In the genomic region with DNA sequence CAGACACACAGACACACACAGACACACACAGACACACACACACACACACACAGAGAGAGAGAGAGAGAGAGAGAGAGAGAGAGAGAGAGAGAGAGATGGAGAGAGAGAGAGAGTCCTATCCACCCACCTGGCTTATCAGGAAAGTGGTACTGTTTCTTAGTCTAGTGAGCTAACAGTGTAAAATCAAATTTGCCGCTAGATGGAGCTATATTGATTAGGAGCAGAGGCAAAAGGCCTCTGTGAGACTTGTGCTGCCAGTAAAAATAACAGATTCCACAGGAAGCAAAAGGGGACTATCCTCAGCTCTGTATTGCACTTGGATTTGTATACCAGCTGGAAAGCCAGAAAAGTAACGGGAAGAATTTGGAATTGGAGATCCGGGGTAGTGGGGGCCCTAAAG, we compare ENCODE assay signal across 9 mouse cellular contexts.
DNase-seq lines count a peak whose midpoint lies in the region; ATAC-seq and TF ChIP-seq lines count a peak whose summit lies in the region.
"Had no signal": no experiment of that assay in that cellular context is flagged by ENCODE, and none has a peak within 500 bp of the region (broad histone marks: within the 10 kb centered on the region; RNA-seq: fewer than 3 reads in every experiment).

No protein-coding gene starts in this region.

- no peaks in the 10 kb centered on the region for H3K4me1 ChIP-seq in kidney, adult 2 months (ENCODE audit: control insufficient read depth, insufficient read depth, low read length)
- H3K4me1 ChIP-seq in CH12.LX (ENCODE audit: control insufficient read depth in 1 of 2, insufficient read depth in 2 of 2), result no peaks in the 10 kb centered on the region
- H3K4me1 ChIP-seq: embryonic facial prominence, embryonic 13.5 days; neural tube, embryonic 12.5 days had no signal

- TF ChIP-seq POLR2A in kidney, adult 2 months (IDR thresholded peaks at IDR 0.05; ENCODE audit: low read depth, low read length), result no peak
- no peak for TF ChIP-seq POLR2A in CH12.LX (IDR thresholded peaks at IDR 0.05; ENCODE audit: low read depth, low read length)

- in situ Hi-C loops in CH12.LX (cut with MboI; ENCODE audit: low pct_ligation_motif_present, low pct_unique_long_range_greater_than_20kb, low sequenced_read_pairs), result no loop called here

- no peak overlapping the region for H3K4me3 ChIP-seq in kidney, adult 2 months (ENCODE audit: insufficient read depth, low read depth, low read length)
- no peak overlapping the region for H3K4me3 ChIP-seq in CH12.LX (replicated peaks in 1 of 3; ENCODE audit: low read depth in 2 of 3, low read length in 2 of 3, poor library complexity in 1 of 3)
- H3K4me3 ChIP-seq: embryonic facial prominence, embryonic 13.5 days; neural tube, embryonic 12.5 days had no signal

- no peaks in the 10 kb centered on the region for H3K9me3 ChIP-seq in CH12.LX (replicated peaks; ENCODE audit: low read length)
- H3K9me3 ChIP-seq: embryonic facial prominence, embryonic 13.5 days; neural tube, embryonic 12.5 days had no signal

- no peaks in the 10 kb centered on the region for H3K79me2 ChIP-seq in CH12.LX (replicated peaks; ENCODE audit: control insufficient read depth, extremely low read depth, insufficient read depth, poor library complexity, severe bottlenecking)

- dilution Hi-C loops in CH12.LX (cut with MboI; ENCODE audit: extremely low pct_ligation_motif_present, extremely low pct_unique_long_range_greater_than_20kb, low sequenced_read_pairs), result no loop called here

- peak; percentile 38 for DNase-seq in kidney, adult 2 months
- DNase-seq in kidney, postnatal 25 days, result no peak
- DNase-seq in 416B (ENCODE audit: low read depth) (peak; percentile 48), CH12.LX (ENCODE audit: extremely low read depth) (peak; percentile 60)
- peak; percentile 36 for DNase-seq in forelimb bud, embryonic 11.5 days (ENCODE audit: low read depth, low spot score)
- no peak for DNase-seq in spleen, adult 12 weeks (ENCODE audit: low spot score)

- TF ChIP-seq EP300 in CH12.LX (IDR thresholded peaks at IDR 0.05; ENCODE audit: low read length), result no peak

- H3K36me3 ChIP-seq in kidney, adult 2 months (ENCODE audit: control insufficient read depth, insufficient read depth, low read length), result no peaks in the 10 kb centered on the region
- no peaks in the 10 kb centered on the region for H3K36me3 ChIP-seq in CH12.LX (replicated peaks in 1 of 2; ENCODE audit: control insufficient read depth in 1 of 2, insufficient read depth in 1 of 2, low read length in 1 of 2)
- H3K36me3 ChIP-seq: embryonic facial prominence, embryonic 13.5 days; neural tube, embryonic 12.5 days had no signal

- H3K9ac ChIP-seq in CH12.LX (ENCODE audit: insufficient read depth, low read depth), result no peak overlapping the region
- H3K9ac ChIP-seq: embryonic facial prominence, embryonic 13.5 days; neural tube, embryonic 12.5 days had no signal

- TF ChIP-seq CTCF in kidney, adult 2 months (conservative IDR thresholded peaks at IDR 0.05; ENCODE audit: insufficient read depth, insufficient read length, low read depth, low read length), result no peak
- peak in 1 of 2 experiments; percentile 57; a peak in 2 of 4 replicates for TF ChIP-seq CTCF in CH12.LX (conservative IDR thresholded peaks at IDR 0.05 in 1 of 2, IDR thresholded peaks at IDR 0.05 in 1 of 2; ENCODE audit: low read depth in 2 of 2, low read length in 2 of 2)

- no peak overlapping the region for H3K27ac ChIP-seq in kidney, adult 2 months (ENCODE audit: insufficient read depth, low read depth, low read length)
- H3K27ac ChIP-seq in CH12.LX (ENCODE audit: insufficient read depth, low read depth), result no peak overlapping the region
- H3K27ac ChIP-seq: embryonic facial prominence, embryonic 13.5 days; neural tube, embryonic 12.5 days had no signal

- TF ChIP-seq RAD21 in CH12.LX (IDR thresholded peaks at IDR 0.05; ENCODE audit: low read depth, low read length), result peak; percentile 45

- no peak for ATAC-seq in erythroblast, adult 5-6 weeks (replicated peaks; ENCODE audit: low FRiP score, poor library complexity, severe bottlenecking)

- H3K4me2 ChIP-seq in CH12.LX (ENCODE audit: insufficient read depth, low read depth, poor library complexity, severe bottlenecking), result no peak overlapping the region
- H3K4me2 ChIP-seq: embryonic facial prominence, embryonic 13.5 days; neural tube, embryonic 12.5 days had no signal

- 25% methylated on average over 3 of the region's 3 CpGs for WGBS in kidney, adult 2 months

- H3K27me3 ChIP-seq in kidney, adult 2 months (replicated peaks; ENCODE audit: control insufficient read depth, insufficient read depth, low read length), result no peaks in the 10 kb centered on the region
- H3K27me3 ChIP-seq in CH12.LX (replicated peaks), result no peaks in the 10 kb centered on the region
- H3K27me3 ChIP-seq: neural tube, embryonic 12.5 days had no signal

TF ChIP-seq in CH12.LX, 34 proteins besides CTCF, POLR2A, EP300 and RAD21:
- TF ChIP-seq UBTF (IDR thresholded peaks at IDR 0.05; ENCODE audit: low read depth, low read length) (no peak), SMC3 (IDR thresholded peaks at IDR 0.05; ENCODE audit: low read depth, low read length) (peak; percentile 51), MAZ (IDR thresholded peaks at IDR 0.05; ENCODE audit: low read depth, low read length) (no peak), MAX (IDR thresholded peaks at IDR 0.05; ENCODE audit: low read length) (no peak)

Comparison
In these comparisons a context has a peak if more than half of its experiments do, and no peak if none do; other contexts are left out.
1. DNase-seq: peak in kidney, adult 2 months (single experiment), 416B (single experiment), CH12.LX (single experiment) and forelimb bud, embryonic 11.5 days (single experiment); none in kidney, postnatal 25 days (0 of 2) and spleen, adult 12 weeks (single experiment).